Mouse (Mus musculus) forebrain, embryonic 11.5 days (tissue): ENCODE measurements around the gene Cib1. TPM values are rescaled to one million over a fixed set of nuclear protein-coding genes. Genes with fewer than 3 reads are reported as not detected.

Experiments
- ATAC-seq: fragments of 200-750 bp; cut with Nextera tagmentation; replicated peaks from 2 replicates; pipeline ENCODE4 v1.8.0; 2017; ENCODE audit warnings: moderate TSS enrichment; ENCODE audit not compliant: low FRiP score
- DNase-seq: peaks from one replicate; pipeline ENCODE4 v3.0.0-alpha.2; 2017; ENCODE audit warnings: low spot score
- H3K27ac ChIP-seq: fragments of 300-500 bp; sonication (generic); 2 replicates; pipeline ENCODE4 v1.5.1; 2014; ENCODE audit warnings: low read depth, low read length
- H3K27me3 ChIP-seq: fragments of 300-500 bp; sonication (generic); 2 replicates; pipeline ENCODE4 v1.6.1; 2014; ENCODE audit warnings: mild to moderate bottlenecking, low read length, mixed read lengths; ENCODE audit not compliant: control insufficient read depth, insufficient read depth
- H3K36me3 ChIP-seq: fragments of 300-500 bp; sonication (generic); 2 replicates; pipeline ENCODE4 v1.6.1; 2014; ENCODE audit warnings: mild to moderate bottlenecking, low read length, moderate library complexity, mixed read lengths; ENCODE audit not compliant: control insufficient read depth, insufficient read depth
- H3K4me1 ChIP-seq: fragments of 300-500 bp; sonication (generic); replicated peaks from 2 replicates; pipeline ENCODE4 v1.6.1; 2014; ENCODE audit warnings: low read length, mixed read lengths; ENCODE audit not compliant: control insufficient read depth, insufficient read depth
- H3K4me2 ChIP-seq: fragments of 300-500 bp; sonication (generic); 2 replicates; pipeline ENCODE4 v1.6.1; 2014; ENCODE audit warnings: low read depth, mild to moderate bottlenecking, low read length, moderate library complexity, mixed read lengths; ENCODE audit not compliant: severe bottlenecking
- H3K4me3 ChIP-seq: fragments of 300-500 bp; sonication (generic); 2 replicates; pipeline ENCODE4 v1.5.1; 2014; ENCODE audit warnings: low read depth, low read length
- H3K9ac ChIP-seq: fragments of 300-500 bp; sonication (generic); 2 replicates; pipeline ENCODE4 v1.6.1; 2014; ENCODE audit warnings: low read length
- H3K9me3 ChIP-seq: fragments of 300-500 bp; sonication (generic); 2 replicates; pipeline ENCODE4 v1.6.1; 2016; ENCODE audit warnings: low read length, mixed read lengths; ENCODE audit not compliant: control insufficient read depth
- WGBS: fragments of 180-500 bp; shearing (Covaris S2); extraction: QIAGEN DNeasy Blood & Tissue Kit; methylation state at CpG from one replicate; pipeline ENCODE4 v1.1.7; 2014; 5-methylcytosine and 5-hydroxymethylcytosine counted together
- polyA plus RNA-seq: library from polyadenylated mRNA; unstranded; fragments of >200 nt; fragmentation: Nextera tagmentation; extraction: Ambion mirVana; gene quantifications from 2 replicates; pipeline ENCODE4 v1.2.1, GENCODE M21; 2014

Cib1 gene
- polyA plus RNA-seq, 1 experiment from 2014 or later: 51.4 TPM

DNA sequence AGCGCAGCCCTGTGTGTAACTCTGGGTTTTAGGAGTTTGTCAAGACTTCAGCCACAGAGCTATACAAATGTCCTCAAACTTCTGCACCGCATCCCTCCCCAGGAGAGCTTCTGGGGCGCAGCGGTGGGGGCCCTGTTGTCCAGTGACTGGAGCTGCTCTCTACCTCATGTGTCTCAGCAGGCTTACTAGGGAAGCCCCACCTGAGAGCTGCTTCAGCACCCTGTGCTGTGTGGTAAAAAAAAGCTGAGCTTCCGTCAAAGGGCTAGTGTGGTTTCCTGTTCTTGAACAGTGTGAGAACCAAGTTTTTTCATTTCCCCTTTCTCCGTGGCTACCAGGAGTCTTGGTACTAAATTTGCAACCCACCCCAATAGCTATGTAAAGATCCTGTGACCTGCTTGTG, 22.9 kb downstream of the Cib1 start:
- no peak for ATAC-seq
- H3K27ac ChIP-seq: no peak overlapping the region
- H3K4me2 ChIP-seq: no peak overlapping the region
- no peaks in the 10 kb centered on the region for H3K27me3 ChIP-seq
- H3K36me3 ChIP-seq: peaks cover 4% of the 10 kb centered on the region; the same call in 1 of the 2 replicates
- no peak overlapping the region for H3K9ac ChIP-seq
- DNase-seq: no peak
- no peaks in the 10 kb centered on the region; the same call in 1 of the 2 replicates for H3K4me1 ChIP-seq
- WGBS: 83% methylated on average over 6 of the region's 6 CpGs
- no peaks in the 10 kb centered on the region for H3K9me3 ChIP-seq
- H3K4me3 ChIP-seq: no peak overlapping the region

DNA sequence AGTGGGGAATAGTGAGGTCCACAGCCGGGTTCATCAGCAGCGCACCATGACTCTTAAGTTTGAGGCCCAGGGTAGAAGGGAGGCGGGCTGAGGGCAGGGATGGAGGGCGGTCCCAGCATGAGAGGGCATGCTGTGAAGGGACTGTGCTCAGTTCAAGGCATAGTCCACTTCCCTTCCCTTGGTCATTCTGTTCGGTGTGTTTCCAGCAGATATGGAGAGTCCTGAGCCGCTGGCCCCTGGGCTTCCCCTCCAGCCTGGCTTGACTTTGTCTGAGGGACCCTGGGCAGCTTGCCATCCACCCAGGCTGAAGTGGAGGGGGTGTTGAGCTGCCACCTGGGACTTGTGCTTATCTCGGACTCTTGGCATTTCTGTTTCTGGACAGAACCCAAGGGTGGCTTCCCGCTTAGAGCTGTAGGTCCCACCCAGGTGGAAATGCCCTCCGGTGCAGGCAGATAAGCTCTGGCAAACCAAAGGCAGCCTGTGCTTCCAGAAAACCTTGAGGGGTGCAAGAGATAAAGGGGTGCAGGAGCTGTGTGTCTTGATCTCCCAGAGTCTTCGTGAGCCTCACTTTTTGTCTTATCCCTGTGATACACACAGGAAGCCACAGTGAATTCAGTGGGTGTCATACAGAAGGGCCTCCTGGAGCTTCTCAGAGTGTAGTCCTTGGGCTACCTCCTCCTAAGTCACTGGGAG, 23.7 kb downstream of the Cib1 start:
- Histone ChIP-seq H3K4me3 (no peak overlapping the region), H3K9me3 (no peaks in the 10 kb centered on the region), H3K27ac (no peak overlapping the region), H3K36me3 (peaks cover 4% of the 10 kb centered on the region; the same call in 1 of the 2 replicates), H3K27me3 (no peaks in the 10 kb centered on the region), H3K4me2 (no peak overlapping the region), H3K9ac (no peak overlapping the region), H3K4me1 (no peaks in the 10 kb centered on the region; the same call in 1 of the 2 replicates)
- DNase-seq: no peak
- no peak for ATAC-seq
- 81% methylated on average over 10 of the region's 10 CpGs for WGBS

DNA sequence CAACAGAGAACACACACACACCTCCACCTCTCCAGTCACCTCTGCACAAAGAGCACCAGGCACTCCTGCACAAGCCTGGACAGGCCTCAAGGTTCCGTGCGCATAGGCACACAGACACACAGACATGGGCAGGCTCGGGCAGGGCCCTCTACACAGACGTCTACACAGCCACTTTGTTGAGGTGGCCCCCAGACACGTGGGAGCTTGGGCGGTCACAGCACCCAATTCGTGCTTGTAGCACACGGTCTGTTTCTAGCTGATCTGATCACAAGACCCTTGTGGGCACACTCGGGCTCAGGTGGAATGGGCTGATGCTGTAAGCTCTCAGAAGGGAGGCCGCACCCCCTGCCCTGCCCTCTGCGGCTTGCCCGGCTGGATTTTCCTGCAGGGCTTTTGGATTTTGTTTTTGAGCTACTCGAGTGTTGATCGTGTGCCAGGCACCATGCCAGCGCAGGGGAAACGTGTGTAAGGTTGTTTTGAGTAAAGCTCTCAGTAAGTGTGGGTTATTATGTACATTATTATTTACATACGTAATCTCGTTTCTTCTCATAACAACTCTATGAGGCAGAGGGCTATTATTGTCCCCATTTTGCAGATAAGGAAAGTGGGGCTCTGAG, 24.5 kb downstream of the Cib1 start:
- H3K36me3 ChIP-seq: peaks cover 1% of the 10 kb centered on the region; the same call in 1 of the 2 replicates
- H3K9me3 ChIP-seq: no peaks in the 10 kb centered on the region
- DNase-seq (no peak), ATAC-seq (no peak)
- H3K27ac ChIP-seq: no peak overlapping the region
- no peak overlapping the region for H3K9ac ChIP-seq
- no peak overlapping the region for H3K4me2 ChIP-seq
- H3K27me3 ChIP-seq: no peaks in the 10 kb centered on the region
- no peak overlapping the region for H3K4me3 ChIP-seq
- WGBS: 86% methylated on average over 18 of the region's 18 CpGs
- H3K4me1 ChIP-seq: no peaks in the 10 kb centered on the region; the same call in 1 of the 2 replicates

DNA sequence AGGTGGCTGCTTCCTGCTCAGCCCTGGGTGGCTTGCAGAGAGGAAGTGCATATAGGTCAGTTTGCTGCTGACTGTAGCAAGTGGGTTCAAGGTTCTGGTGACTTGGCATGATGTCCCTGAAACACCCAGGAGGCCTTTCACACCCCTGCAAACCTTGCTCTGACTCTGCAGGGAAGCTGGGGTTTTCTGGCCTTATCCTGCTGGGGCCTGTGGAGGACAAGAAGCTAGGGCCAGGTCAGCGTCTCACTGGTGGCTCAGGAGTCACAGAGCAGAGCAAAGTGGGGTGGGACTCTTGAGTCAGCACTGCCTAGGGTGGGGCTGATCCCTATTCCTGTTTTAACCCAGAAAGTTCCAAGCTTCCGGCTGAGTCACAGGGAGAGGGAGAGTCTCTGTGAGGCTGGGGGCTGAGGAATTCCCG, 25.3 kb downstream of the Cib1 start:
- Histone ChIP-seq H3K4me2 (no peak overlapping the region), H3K27me3 (no peaks in the 10 kb centered on the region), H3K9me3 (no peaks in the 10 kb centered on the region), H3K27ac (no peak overlapping the region), H3K4me3 (no peak overlapping the region), H3K4me1 (no peaks in the 10 kb centered on the region; the same call in 1 of the 2 replicates), H3K9ac (no peak overlapping the region; the same call in 1 of the 2 replicates), H3K36me3 (no peaks in the 10 kb centered on the region)
- 71% methylated on average over 3 of the region's 3 CpGs for WGBS
- ATAC-seq (no peak), DNase-seq (no peak)

DNA sequence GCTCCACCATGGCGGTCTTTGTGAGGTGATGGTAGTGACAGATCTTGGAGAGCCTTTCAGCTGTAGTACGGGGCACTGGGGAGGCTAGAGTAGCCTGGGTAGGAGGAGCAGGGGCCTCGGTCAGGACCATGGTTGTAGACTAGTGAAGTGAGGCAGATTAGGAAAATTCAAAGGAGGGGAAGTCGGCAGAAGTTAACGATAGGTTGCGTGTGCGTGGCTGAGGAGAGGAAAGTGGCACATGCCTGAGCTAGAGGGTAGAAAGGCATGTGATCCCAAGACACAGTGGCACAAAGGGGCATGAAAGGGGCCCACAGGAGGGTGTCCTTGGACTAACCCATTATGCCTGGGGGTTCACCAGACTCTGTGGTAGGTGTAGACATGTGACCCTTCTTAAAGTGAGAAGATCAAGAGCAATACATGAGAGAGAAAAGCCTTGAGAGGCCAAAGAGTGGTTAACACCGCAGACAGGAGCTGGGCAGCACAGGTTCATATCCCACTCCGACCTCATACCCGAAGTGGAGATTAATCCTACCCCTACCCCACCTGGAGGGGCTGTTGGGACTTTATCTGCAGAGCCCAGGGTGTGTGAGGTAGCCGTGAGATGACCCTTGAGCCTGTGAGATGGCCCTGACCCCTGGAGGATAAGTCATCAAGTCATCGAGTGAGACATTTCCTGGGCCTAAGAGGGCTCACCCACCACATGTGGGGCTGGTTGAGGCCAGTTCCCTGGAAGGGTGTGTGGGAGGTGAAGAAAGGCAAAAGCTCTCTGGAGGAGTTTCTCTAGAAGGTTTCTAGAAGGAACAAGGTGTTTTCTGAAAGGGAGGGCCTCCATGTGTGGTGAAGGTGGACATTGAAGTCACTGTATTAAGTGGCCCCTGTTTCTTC, 26.7 kb downstream of the Cib1 start:
- Histone ChIP-seq H3K4me1 (no peaks in the 10 kb centered on the region; the same call in none of the 2 replicates), H3K27ac (no peak overlapping the region), H3K4me3 (no peak overlapping the region), H3K4me2 (no peak overlapping the region), H3K27me3 (no peaks in the 10 kb centered on the region), H3K9me3 (no peaks in the 10 kb centered on the region), H3K36me3 (no peaks in the 10 kb centered on the region), H3K9ac (no peak overlapping the region)
- ATAC-seq: no peak
- WGBS: 91% methylated on average over 12 of the region's 12 CpGs
- no peak for DNase-seq

DNA sequence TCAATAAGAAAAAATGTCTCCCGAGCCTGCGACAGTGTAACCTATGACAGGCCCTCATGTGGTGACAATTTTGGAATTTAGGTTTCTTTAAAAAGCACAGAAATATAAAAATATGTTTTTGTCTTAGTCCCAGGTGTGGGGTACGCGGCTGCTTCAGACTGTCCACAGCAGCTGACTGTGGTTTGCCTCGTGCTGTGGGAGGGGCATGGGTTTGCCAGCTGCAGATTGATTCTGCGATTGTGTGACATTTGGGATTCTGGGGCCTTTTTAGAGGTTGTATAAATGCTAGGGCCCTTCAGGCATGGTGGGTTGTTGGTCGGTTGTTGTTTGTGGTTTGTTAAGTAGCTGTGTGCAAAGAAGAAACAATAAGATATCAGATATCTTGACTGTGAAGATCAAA, 27.7 kb downstream of the Cib1 start:
- Histone ChIP-seq H3K4me3 (no peak overlapping the region), H3K4me1 (peaks cover 2% of the 10 kb centered on the region), H3K4me2 (no peak overlapping the region), H3K9ac (no peak overlapping the region), H3K27me3 (no peaks in the 10 kb centered on the region), H3K9me3 (no peaks in the 10 kb centered on the region), H3K36me3 (no peaks in the 10 kb centered on the region), H3K27ac (no peak overlapping the region)
- ATAC-seq (no peak), DNase-seq (no peak)
- WGBS: 91% methylated on average over 7 of the region's 7 CpGs

DNA sequence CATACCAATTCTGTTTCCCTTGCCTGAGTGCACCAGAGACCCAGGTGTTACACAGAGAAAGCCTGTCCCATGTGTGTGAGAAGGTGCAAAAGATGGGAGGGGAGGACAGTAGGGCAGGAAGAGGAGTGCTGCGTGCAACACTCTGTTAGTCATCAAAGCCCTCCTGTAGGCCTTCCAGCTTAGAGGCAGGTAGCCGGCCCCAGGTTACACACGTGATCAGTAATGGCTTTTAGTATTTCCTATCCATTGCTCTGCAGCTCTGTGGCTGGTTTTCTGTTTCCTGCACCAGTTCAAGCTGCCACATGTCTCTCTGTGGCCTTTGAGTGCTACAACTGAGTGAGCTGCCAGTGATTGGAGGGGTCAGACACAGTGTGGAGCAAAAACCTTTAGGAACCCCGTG, 28.3 kb downstream of the Cib1 start:
- Histone ChIP-seq H3K36me3 (no peaks in the 10 kb centered on the region), H3K4me3 (no peak overlapping the region), H3K4me1 (peaks cover 2% of the 10 kb centered on the region), H3K9ac (no peak overlapping the region), H3K27ac (no peak overlapping the region), H3K9me3 (no peaks in the 10 kb centered on the region), H3K4me2 (no peak overlapping the region), H3K27me3 (no peaks in the 10 kb centered on the region)
- no peak for DNase-seq
- WGBS: 90% methylated on average over 4 of the region's 4 CpGs
- ATAC-seq: no peak

DNA sequence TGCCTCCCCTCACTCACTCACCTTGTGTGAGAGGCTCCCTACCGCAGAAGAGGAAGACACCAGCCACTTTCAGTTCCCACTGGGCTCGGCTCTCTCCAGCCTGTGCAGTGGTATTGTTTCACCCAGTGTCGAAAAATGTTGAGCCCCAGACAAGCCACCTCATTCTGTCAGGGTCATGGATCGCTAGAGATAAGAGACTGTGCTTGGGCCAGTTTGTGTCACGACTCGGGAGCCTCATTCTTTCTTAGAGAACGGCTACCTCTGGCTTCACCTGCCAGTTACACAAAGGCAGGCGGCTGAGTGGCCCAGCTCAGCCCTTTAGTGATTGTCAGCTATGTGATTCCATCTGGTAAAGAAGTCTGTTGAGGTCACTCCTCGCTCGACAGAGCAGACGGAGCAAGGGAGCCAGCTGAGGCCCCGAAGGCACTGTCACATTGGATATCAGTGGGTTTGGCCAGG, 28.9 kb downstream of the Cib1 start:
- Histone ChIP-seq H3K4me1 (peaks cover 2% of the 10 kb centered on the region), H3K36me3 (no peaks in the 10 kb centered on the region)

More for the DNA sequence above, 28.9 kb downstream of the Cib1 start:
- no peak overlapping the region for H3K4me3 ChIP-seq
- no peak overlapping the region; the same call in 1 of the 2 replicates for H3K27ac ChIP-seq
- no peak overlapping the region for H3K4me2 ChIP-seq
- ATAC-seq (no peak), DNase-seq (no peak)
- H3K9ac ChIP-seq: no peak overlapping the region
- no peaks in the 10 kb centered on the region for H3K9me3 ChIP-seq
- no peaks in the 10 kb centered on the region for H3K27me3 ChIP-seq
- 60% methylated on average over 12 of the region's 12 CpGs for WGBS
